Mouse (Mus musculus) E14TG2a.4 (cell line): ENCODE measurements at regions not wholly inside any gene's neighbourhood (a gene's known extent, or its start where the extent isn't known, plus 50 kb on each side); places are given as distances from the start of the nearest gene placed in this dataset.

Source experiments
- CTCF ChIP-seq: conservative IDR thresholded peaks from 2 replicates; pipeline ENCODE4 v1.5.1; 2014; ENCODE audit warnings: low read length
- NANOG ChIP-seq: IDR thresholded peaks from 2 replicates; pipeline ENCODE4 v1.6.1; 2014; ENCODE audit warnings: borderline replicate concordance, low read length, mixed read lengths

DNA sequence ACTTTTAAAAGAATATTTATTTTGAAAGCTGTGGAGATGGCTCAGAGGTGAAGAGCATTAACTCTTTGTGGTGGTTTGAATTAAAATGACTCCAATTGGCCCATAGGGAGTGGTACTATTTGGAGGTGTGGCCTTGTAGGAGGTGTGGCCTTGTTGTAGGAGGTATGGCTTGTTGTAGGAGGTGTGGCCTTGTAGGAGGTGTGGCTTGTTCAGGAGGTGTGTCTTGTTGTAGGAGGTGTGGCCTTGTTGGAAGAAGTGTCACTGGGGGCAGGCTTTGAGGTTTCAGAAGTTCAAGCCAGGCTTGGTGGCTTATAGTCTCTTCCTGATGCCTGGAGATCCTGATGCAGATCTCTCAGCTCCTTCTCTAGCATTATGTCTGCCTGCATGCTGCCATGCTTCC lies 434.5 kb downstream of the Ate1 start:
- TF ChIP-seq CTCF = no peak
- TF ChIP-seq NANOG = no peak
